Mouse (Mus musculus) liver, embryonic 15.5 days (tissue): ENCODE data around the gene Steap3. TPM values are rescaled to one million over a fixed set of nuclear protein-coding genes. Genes with fewer than 3 reads are reported as not detected.

ENCODE experiments used
- ATAC-seq: fragments of 200-750 bp; cut with Nextera tagmentation; 2 replicates; pipeline ENCODE4 v1.8.0; 2017; ENCODE audit warnings: moderate number of reproducible peaks, mild to moderate bottlenecking, moderate library complexity; ENCODE audit not compliant: insufficient read depth
- H3K27ac ChIP-seq: fragments of 300-500 bp; sonication (generic); replicated peaks from 2 replicates; pipeline ENCODE4 v1.5.1; 2015; ENCODE audit warnings: mild to moderate bottlenecking, inconsistent platforms
- H3K27me3 ChIP-seq: fragments of 300-500 bp; sonication (generic); 2 replicates; pipeline ENCODE4 v1.6.1; 2015; ENCODE audit warnings: mild to moderate bottlenecking, inconsistent platforms
- H3K36me3 ChIP-seq: fragments of 300-500 bp; sonication (generic); replicated peaks from 2 replicates; pipeline ENCODE4 v1.6.1; 2015; ENCODE audit warnings: moderate library complexity, mild to moderate bottlenecking, inconsistent platforms
- H3K4me1 ChIP-seq: fragments of 300-500 bp; sonication (generic); replicated peaks from 2 replicates; pipeline ENCODE4 v1.6.1; 2015; ENCODE audit warnings: inconsistent platforms
- H3K4me2 ChIP-seq: fragments of 300-500 bp; sonication (generic); 2 replicates; pipeline ENCODE4 v1.6.1; 2015; ENCODE audit warnings: moderate library complexity, mild to moderate bottlenecking, inconsistent platforms
- H3K4me3 ChIP-seq: fragments of 300-500 bp; sonication (generic); replicated peaks from 2 replicates; pipeline ENCODE4 v1.5.1; 2015; ENCODE audit warnings: mild to moderate bottlenecking, inconsistent platforms
- H3K9ac ChIP-seq: fragments of 300-500 bp; sonication (generic); 2 replicates; pipeline ENCODE4 v1.6.1; 2015; ENCODE audit warnings: moderate library complexity, mild to moderate bottlenecking, inconsistent platforms
- H3K9me3 ChIP-seq: fragments of 300-500 bp; sonication (generic); replicated peaks from 2 replicates; pipeline ENCODE4 v1.6.1; 2016; ENCODE audit warnings: inconsistent platforms
- WGBS: fragments of 180-500 bp; shearing (Covaris S2); methylation state at CpG from one replicate; pipeline ENCODE4 v1.1.7; 2015; ENCODE audit warnings: mixed read lengths; ENCODE audit not compliant: insufficient replicate concordance; 5-methylcytosine and 5-hydroxymethylcytosine counted together
- polyA plus RNA-seq: library from polyadenylated mRNA; unstranded; fragments of >200 nt; fragmentation: Nextera tagmentation; extraction: Ambion mirVana; gene quantifications from 2 replicates; pipeline ENCODE4 v1.2.1, GENCODE M21; 2015

Steap3 gene
- polyA plus RNA-seq, 1 experiment from 2014 or later: 43.4 TPM

DNA sequence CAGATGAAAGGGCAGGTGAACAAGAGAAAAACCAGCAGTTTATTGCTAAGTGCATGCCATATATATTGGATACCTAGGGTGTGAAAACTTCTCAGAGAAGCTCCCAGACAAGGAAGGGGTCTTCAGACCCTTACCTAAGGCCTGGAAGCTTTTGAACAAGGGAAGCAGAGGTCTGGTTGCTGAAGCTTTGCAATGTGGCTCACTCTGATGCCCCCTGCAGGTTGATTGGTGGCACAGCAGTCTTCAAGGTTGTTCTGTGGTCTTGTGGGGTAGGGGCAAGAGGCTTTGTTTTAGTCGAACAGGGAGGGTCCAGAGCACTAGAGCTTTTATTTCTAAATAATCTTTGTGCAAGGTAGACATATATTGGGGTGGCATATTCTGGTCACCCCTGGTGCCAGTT is 117.2 kb downstream of the Steap3 start:
- no peaks in the 10 kb centered on the region for H3K27me3 ChIP-seq
- H3K9ac ChIP-seq: no peak overlapping the region
- no peak for ATAC-seq
- WGBS: 7% methylated on average over 1 of the region's 1 CpGs
- H3K27ac ChIP-seq: no peak overlapping the region
- H3K36me3 ChIP-seq: no peaks in the 10 kb centered on the region
- no peaks in the 10 kb centered on the region for H3K4me1 ChIP-seq
- no peak overlapping the region for H3K4me3 ChIP-seq
- H3K4me2 ChIP-seq: no peak overlapping the region
- H3K9me3 ChIP-seq: no peaks in the 10 kb centered on the region

DNA sequence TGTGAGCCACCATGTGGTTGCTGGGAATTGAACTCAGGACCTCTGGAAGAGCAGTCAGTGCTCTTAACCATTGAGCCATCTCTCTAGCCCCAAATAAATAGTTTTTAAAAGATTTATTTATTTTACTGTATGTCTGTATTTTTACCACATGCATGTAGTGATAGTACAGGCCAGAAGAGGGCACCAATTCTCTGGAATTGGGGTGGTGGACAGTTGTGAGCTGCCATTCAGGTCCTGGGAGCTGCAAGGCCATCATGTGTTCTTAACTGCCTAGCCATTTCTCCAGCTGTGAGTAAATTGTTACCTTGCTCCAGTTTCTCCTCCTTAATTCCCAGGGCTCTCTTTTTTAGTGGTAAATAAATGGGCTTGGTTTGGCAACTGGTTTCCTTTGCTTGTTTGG is 118.3 kb downstream of the Steap3 start:
- H3K36me3 ChIP-seq: no peaks in the 10 kb centered on the region
- H3K27ac ChIP-seq: no peak overlapping the region
- no peak overlapping the region for H3K4me2 ChIP-seq
- no peak overlapping the region for H3K9ac ChIP-seq
- H3K9me3 ChIP-seq: no peaks in the 10 kb centered on the region
- ATAC-seq: no peak
- no peaks in the 10 kb centered on the region for H3K27me3 ChIP-seq
- no peak overlapping the region for H3K4me3 ChIP-seq
- no peaks in the 10 kb centered on the region for H3K4me1 ChIP-seq

DNA sequence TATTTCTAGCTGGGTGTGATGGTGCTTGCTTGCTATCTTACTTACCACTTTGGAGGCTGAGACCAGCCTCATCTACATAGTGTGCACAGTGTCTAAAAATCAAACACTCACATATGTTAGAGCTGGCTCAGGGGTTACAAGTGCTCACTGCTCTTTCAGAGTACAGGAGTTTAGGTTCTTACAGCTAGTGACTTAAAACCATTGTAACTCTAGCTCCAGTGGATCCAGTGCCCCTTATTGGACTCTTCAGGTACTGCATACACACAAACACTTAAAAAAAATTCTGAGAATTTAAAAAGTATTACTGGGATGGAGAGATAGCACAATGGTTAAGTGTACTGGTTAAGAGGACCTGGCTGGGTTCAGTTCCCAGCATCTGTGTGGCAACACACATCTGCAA is 125.5 kb downstream of the Steap3 start:
- no peak overlapping the region for H3K4me3 ChIP-seq
- H3K9me3 ChIP-seq: no peaks in the 10 kb centered on the region
- no peak overlapping the region for H3K4me2 ChIP-seq
- no peaks in the 10 kb centered on the region for H3K36me3 ChIP-seq
- no peaks in the 10 kb centered on the region for H3K4me1 ChIP-seq
- no peaks in the 10 kb centered on the region for H3K27me3 ChIP-seq
- H3K27ac ChIP-seq: no peak overlapping the region
- ATAC-seq: no peak
- H3K9ac ChIP-seq: no peak overlapping the region

DNA sequence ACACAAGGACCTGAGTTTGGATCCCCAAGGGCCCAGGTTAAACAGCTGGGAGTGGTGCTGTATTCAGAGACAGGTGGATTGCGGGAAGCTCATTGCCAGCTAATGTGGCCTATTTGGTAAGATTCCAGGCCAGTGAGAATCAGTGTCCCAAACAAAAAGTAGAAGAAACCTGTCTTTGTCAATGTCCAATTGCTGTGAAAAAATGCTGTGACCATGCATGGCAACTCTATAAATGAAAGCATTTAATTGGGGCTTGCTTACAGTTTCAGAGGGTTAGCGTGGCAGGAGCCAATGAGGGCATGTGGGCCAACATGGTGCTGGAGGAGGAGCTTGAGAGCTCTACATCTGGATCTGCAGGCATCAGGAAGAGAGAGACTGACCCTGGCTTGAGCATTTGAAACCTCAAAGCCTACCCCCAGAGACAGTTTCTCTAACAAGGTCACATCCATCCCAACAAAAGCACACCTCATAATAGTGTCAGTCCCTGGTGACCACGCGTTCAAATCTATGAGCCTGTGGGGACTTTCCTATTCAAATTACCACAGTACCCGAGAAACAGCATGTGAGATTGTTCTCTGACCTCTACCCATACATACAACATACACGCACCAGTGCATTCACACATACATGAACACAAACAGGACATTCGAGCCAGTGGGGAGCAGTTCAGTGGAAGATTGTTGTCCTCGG is 126.8 kb downstream of the Steap3 start:
- 74% methylated on average over 8 of the region's 8 CpGs for WGBS
- Histone ChIP-seq H3K27ac (no peak overlapping the region), H3K27me3 (no peaks in the 10 kb centered on the region), H3K4me1 (no peaks in the 10 kb centered on the region), H3K4me2 (no peak overlapping the region), H3K36me3 (no peaks in the 10 kb centered on the region), H3K9me3 (no peaks in the 10 kb centered on the region), H3K4me3 (no peak overlapping the region), H3K9ac (no peak overlapping the region)
- ATAC-seq: no peak

DNA sequence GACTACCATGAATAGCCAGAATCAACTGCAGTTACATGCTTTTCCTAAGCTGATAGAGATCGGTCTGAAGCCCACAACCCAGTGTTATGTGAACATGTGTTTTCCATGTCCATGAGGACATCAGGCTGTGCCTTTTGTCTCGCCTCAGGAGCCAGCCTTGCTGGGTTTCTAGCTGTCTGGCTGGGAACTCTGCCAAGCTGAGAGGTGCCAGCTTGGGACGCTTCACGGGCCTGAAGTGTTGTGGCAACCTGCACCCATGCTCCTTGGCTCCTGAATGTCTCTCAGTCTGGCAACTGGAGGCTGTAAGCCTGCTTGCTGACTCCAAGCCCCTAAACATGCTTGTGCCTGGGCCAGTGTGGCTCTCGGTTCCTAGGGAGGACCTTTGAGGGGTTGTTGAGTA is 130.0 kb downstream of the Steap3 start:
- no peaks in the 10 kb centered on the region for H3K36me3 ChIP-seq
- no peaks in the 10 kb centered on the region for H3K4me1 ChIP-seq
- no peaks in the 10 kb centered on the region for H3K9me3 ChIP-seq
- no peak overlapping the region for H3K27ac ChIP-seq
- no peak overlapping the region for H3K9ac ChIP-seq
- WGBS: 69% methylated on average over 5 of the region's 5 CpGs
- H3K4me3 ChIP-seq: no peak overlapping the region
- no peak overlapping the region for H3K4me2 ChIP-seq
- no peaks in the 10 kb centered on the region for H3K27me3 ChIP-seq
- ATAC-seq: no peak

Other genes with a start within 250 kb of the Steap3 start
- gene Tmem37, start 198.6 kb downstream of the Steap3 start, polyA plus RNA-seq: 84.6 and 97.7 TPM in 2 replicates
- gene Dbi, start 151.6 kb downstream of the Steap3 start, polyA plus RNA-seq: 835 and 898 TPM in 2 replicates
- gene 3110009E18Rik, start 151.5 kb downstream of the Steap3 start, polyA plus RNA-seq: 4.9 and 5.8 TPM in 2 replicates
- gene C1ql2, start 67.9 kb upstream of the Steap3 start, polyA plus RNA-seq: not detected in 2 replicates
- 48.6 and 48.8 TPM in 2 replicates for gene Marco, start 232.3 kb upstream of the Steap3 start, polyA plus RNA-seq